Mouse (Mus musculus): Measurements from ENCODE around the gene Tada1. TPM values are rescaled to one million over a fixed set of nuclear protein-coding genes. Genes with fewer than 3 reads are reported as not detected.

The Tada1 gene
- total RNA-seq, 2 experiments from 2014 or later: 35.2 to 36.9 TPM

- Histone ChIP-seq H3K4me3 (no peak overlapping the region), H3K27ac (no peak overlapping the region)
- intact Hi-C loops (cut with DNase I): loop anchor here (5.0 to 10.0 kb wide), 4 partner anchors 153 to 588 kb away; no protein-coding TSS in a partner anchor
- TF ChIP-seq CTCF (IDR thresholded peaks at IDR 0.05): peak; percentile 95
- peak; percentile 89 to 93 for DNase-seq (ENCODE audit: extremely low spot score in 1 of 2, low spot score in 2 of 2)
Measured at GRCm38 (mm10) chr1:166360157-166360855, 18.6 kb upstream of the Tada1 start.

GRCm38 (mm10) chr1:166360896-166361295 lies 18.0 kb upstream of the Tada1 start:
- no peak overlapping the region for H3K4me3 ChIP-seq
- no peak overlapping the region for H3K27ac ChIP-seq
- intact Hi-C loops (cut with DNase I): loop anchor here (5.0 to 10.0 kb wide), 4 partner anchors 154 to 589 kb away; no protein-coding TSS in a partner anchor
- DNase-seq (ENCODE audit: extremely low spot score in 1 of 2, low spot score in 2 of 2): no peak
- no peak for TF ChIP-seq CTCF (IDR thresholded peaks at IDR 0.05)

GRCm38 (mm10) chr1:166361842-166362241 lies 17.1 kb upstream of the Tada1 start:
- Histone ChIP-seq H3K4me3 (no peak overlapping the region), H3K27ac (no peak overlapping the region)
- TF ChIP-seq CTCF (IDR thresholded peaks at IDR 0.05): peak; percentile 24
- DNase-seq (ENCODE audit: extremely low spot score in 1 of 2, low spot score in 2 of 2): no peak
- intact Hi-C loops (cut with DNase I): loop anchor here (5.0 to 10.0 kb wide), 4 partner anchors 155 to 590 kb away; no protein-coding TSS in a partner anchor

GRCm38 (mm10) chr1:166362659-166363058 lies 16.2 kb upstream of the Tada1 start:
- intact Hi-C loops (cut with DNase I): loop anchor here (5.0 to 10.0 kb wide), 4 partner anchors 155 to 590 kb away; no protein-coding TSS in a partner anchor
- DNase-seq (ENCODE audit: extremely low spot score in 1 of 2, low spot score in 2 of 2): no peak
- H3K27ac ChIP-seq: no peak overlapping the region
- H3K4me3 ChIP-seq: no peak overlapping the region
- TF ChIP-seq CTCF (IDR thresholded peaks at IDR 0.05): no peak

GRCm38 (mm10) chr1:166363122-166363521 lies 15.8 kb upstream of the Tada1 start:
- TF ChIP-seq CTCF (IDR thresholded peaks at IDR 0.05): no peak

GRCm38 (mm10) chr1:166377171-166377570 lies 1.7 kb upstream of the Tada1 start:
- intact Hi-C loops (cut with DNase I): loop anchor here (10.0 kb wide), 1 partner anchor 372 kb away; the partner anchor contains the start of gene Pou2f1
- no peak overlapping the region for H3K27ac ChIP-seq

More at GRCm38 (mm10) chr1:166363122-166363521, 15.8 kb upstream of the Tada1 start:
- no peak for DNase-seq (ENCODE audit: extremely low spot score in 1 of 2, low spot score in 2 of 2)
- intact Hi-C loops (cut with DNase I): loop anchor here (5.0 to 10.0 kb wide), 4 partner anchors 156 to 591 kb away; no protein-coding TSS in a partner anchor
- no peak overlapping the region for H3K4me3 ChIP-seq
- H3K27ac ChIP-seq: no peak overlapping the region

GRCm38 (mm10) chr1:166378431-166379012 lies 375 bp upstream of the Tada1 start:
- no peak; the same call in 1 of the 2 replicates for TF ChIP-seq CTCF (IDR thresholded peaks at IDR 0.05)
- Histone ChIP-seq H3K4me3 (peak overlapping the region; percentile 52), H3K27ac (peak overlapping the region; percentile 83)
- DNase-seq (ENCODE audit: extremely low spot score in 1 of 2, low spot score in 2 of 2): no peak
- intact Hi-C loops (cut with DNase I): loop anchor here (10.0 kb wide), 1 partner anchor 374 kb away; the partner anchor contains the start of gene Pou2f1

More at GRCm38 (mm10) chr1:166377171-166377570, 1.7 kb upstream of the Tada1 start:
- DNase-seq (ENCODE audit: extremely low spot score in 1 of 2, low spot score in 2 of 2): no peak
- no peak for TF ChIP-seq CTCF (IDR thresholded peaks at IDR 0.05)
- H3K4me3 ChIP-seq: no peak overlapping the region

- DNase-seq (ENCODE audit: extremely low spot score in 1 of 2, low spot score in 2 of 2): peak; percentile 53 to 60
- Histone ChIP-seq H3K27ac (peak overlapping the region; percentile 96), H3K4me3 (peak overlapping the region; percentile 67)
- intact Hi-C loops (cut with DNase I): loop anchor here (10.0 kb wide), 1 partner anchor 375 kb away; the partner anchor contains the start of gene Pou2f1
- TF ChIP-seq CTCF (IDR thresholded peaks at IDR 0.05): no peak; the same call in 1 of the 2 replicates
Measured at GRCm38 (mm10) chr1:166379630-166380231, 834 bp downstream of the Tada1 start.

- Histone ChIP-seq H3K27ac (no peak overlapping the region), H3K4me3 (no peak overlapping the region)
- DNase-seq (ENCODE audit: extremely low spot score in 1 of 2, low spot score in 2 of 2): no peak
- intact Hi-C loops (cut with DNase I): no loop called here
- TF ChIP-seq CTCF (IDR thresholded peaks at IDR 0.05): no peak
Measured at GRCm38 (mm10) chr1:166381336-166381735, 2.4 kb downstream of the Tada1 start.

- DNase-seq (ENCODE audit: extremely low spot score in 1 of 2, low spot score in 2 of 2): no peak
- Histone ChIP-seq H3K4me3 (no peak overlapping the region), H3K27ac (no peak overlapping the region)
- TF ChIP-seq CTCF (IDR thresholded peaks at IDR 0.05): no peak
- intact Hi-C loops (cut with DNase I): no loop called here
Measured at GRCm38 (mm10) chr1:166381821-166382220, 2.9 kb downstream of the Tada1 start.

- intact Hi-C loops (cut with DNase I): no loop called here
- TF ChIP-seq CTCF (IDR thresholded peaks at IDR 0.05): no peak
- DNase-seq (ENCODE audit: extremely low spot score in 1 of 2, low spot score in 2 of 2): no peak
- H3K27ac ChIP-seq: no peak overlapping the region
- H3K4me3 ChIP-seq: no peak overlapping the region
Measured at GRCm38 (mm10) chr1:166382626-166383025, 3.7 kb downstream of the Tada1 start.

Measured in left cerebral cortex, adult 2 months (tissue).